In the genomic region with DNA sequence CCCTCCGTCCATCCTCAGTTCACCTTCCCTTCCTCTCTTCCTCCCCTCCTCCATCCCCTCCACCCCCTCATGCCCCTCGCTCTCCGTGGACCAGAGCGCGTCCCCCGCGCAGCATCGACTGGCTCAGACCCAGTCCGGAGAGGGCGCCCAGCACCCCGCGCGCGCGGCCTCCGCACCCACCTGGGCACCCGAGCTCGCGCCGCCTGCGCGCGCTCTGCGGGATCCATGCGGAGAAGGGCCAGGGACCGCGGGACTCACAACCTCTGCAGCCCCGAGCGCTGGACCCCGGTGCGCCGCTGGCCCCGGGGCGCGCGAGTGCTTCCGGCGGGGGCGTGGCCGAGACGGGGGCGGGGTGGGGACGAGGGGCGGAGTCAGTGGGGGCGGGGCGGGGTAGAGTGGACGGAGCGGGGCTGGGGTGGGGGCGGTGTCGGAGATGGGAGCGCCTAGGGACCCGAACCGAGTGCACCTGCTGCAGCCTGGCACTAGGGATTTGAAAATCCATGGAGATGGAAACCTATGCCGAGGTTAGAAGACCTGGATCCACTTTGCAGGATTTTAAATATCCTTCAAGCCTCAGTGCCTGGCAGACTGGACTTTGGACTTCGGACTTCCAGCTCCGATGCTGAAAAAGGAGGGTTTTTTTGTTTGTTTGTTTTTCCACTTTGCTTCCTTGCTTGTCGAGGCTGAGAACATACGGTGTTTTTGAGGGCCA, we compare ENCODE assay signal across 8 mouse cellular contexts. TPM values are rescaled to one million over a fixed set of nuclear protein-coding genes. Genes with fewer than 3 reads are reported as not detected.
DNase-seq lines count a peak whose midpoint lies in the region; ATAC-seq lines count a peak whose summit lies in the region.

Grtp1 (minus strand) TSS at position 320 of the 712 bp plus-strand sequence.

- peak within 1 kb of the TSS; percentile 67 for H3K9ac ChIP-seq in forebrain, embryonic 15.5 days (replicated peaks)
- H3K9ac ChIP-seq in liver, embryonic 13.5 days: peak within 1 kb of the TSS; percentile 92

- H3K27ac ChIP-seq in forebrain, embryonic 15.5 days (replicated peaks): no peak within 1 kb of the TSS
- peak within 1 kb of the TSS; percentile 95 for H3K27ac ChIP-seq in liver, embryonic 13.5 days

- peak; percentile 85 to 87 for DNase-seq in cerebellum, postnatal 10 days
- DNase-seq in cerebellum, adult 8-10 months: no peak
- peak; percentile 86 for DNase-seq in adrenal gland, postnatal 14 days
- DNase-seq in liver, embryonic 13.5 days: peak; percentile 53
- DNase-seq in naive thymus-derived CD4-positive, alpha-beta T cell, adult 2 months (ENCODE audit: low read depth): peak; percentile 26
- peak; percentile 27 to 29 for DNase-seq in thymus, postnatal 36 days

- H3K4me2 ChIP-seq in forebrain, embryonic 15.5 days (replicated peaks): peak within 1 kb of the TSS; percentile 83
- peak within 1 kb of the TSS; percentile 97 for H3K4me2 ChIP-seq in liver, embryonic 13.5 days

- peaks cover 12% of the 10 kb centered on the region for H3K4me1 ChIP-seq in forebrain, embryonic 15.5 days
- peaks cover 70% of the 10 kb centered on the region for H3K4me1 ChIP-seq in liver, embryonic 13.5 days (replicated peaks)

- peak within 1 kb of the TSS; percentile 69 for H3K4me3 ChIP-seq in forebrain, embryonic 15.5 days
- peak within 1 kb of the TSS; percentile 91 for H3K4me3 ChIP-seq in liver, embryonic 13.5 days (replicated peaks)

- under 1% methylated on average over 40 of the region's 58 CpGs for WGBS in forebrain, embryonic 15.5 days
- under 1% methylated on average over 58 of the region's 58 CpGs for WGBS in liver, embryonic 13.5 days (ENCODE audit: insufficient replicate concordance)

- no peaks in the 10 kb centered on the region for H3K36me3 ChIP-seq in forebrain, embryonic 15.5 days
- peaks cover 9% of the 10 kb centered on the region; the same call in 1 of the 2 replicates for H3K36me3 ChIP-seq in liver, embryonic 13.5 days

- no peaks in the 10 kb centered on the region for H3K9me3 ChIP-seq in forebrain, embryonic 15.5 days
- no peaks in the 10 kb centered on the region for H3K9me3 ChIP-seq in liver, embryonic 13.5 days (replicated peaks)

- peaks cover 21% of the 10 kb centered on the region for H3K27me3 ChIP-seq in forebrain, embryonic 15.5 days
- H3K27me3 ChIP-seq in liver, embryonic 13.5 days: no peaks in the 10 kb centered on the region; the same call in 1 of the 2 replicates

- peak; percentile 67 for ATAC-seq in forebrain, embryonic 15.5 days (replicated peaks)
- ATAC-seq in inflammation-experienced regulatory T-cells, adult 6 months: peak; percentile 42
- ATAC-seq in liver, embryonic 13.5 days (ENCODE audit: low read depth): peak; percentile 55

RNA-seq across cellular contexts. Expression of gene Grtp1, which starts in this region (rescaled TPM):
- total RNA-seq in adrenal gland, postnatal 14 days (2021): 7.9 and 9.2 TPM in 2 replicates
- polyA plus RNA-seq in forebrain, embryonic 15.5 days (2015; fragmentation: Nextera tagmentation; extraction: Ambion mirVana): 18.7 and 23.4 TPM in 2 replicates
- polyA plus RNA-seq in inflammation-experienced regulatory T-cells, adult 6 months (2017; shearing (Covaris generic)): 1 to 10 TPM in 2 of 3 experiments, under 1 TPM in 1; 0.48 to 6.3 (median 2.8) TPM
- 11.5 and 13.1 TPM in 2 replicates for polyA plus RNA-seq in liver, embryonic 13.5 days (2015; fragmentation: Nextera tagmentation; extraction: Ambion mirVana)
